Mouse (Mus musculus): Measurements from ENCODE around the gene Mbd6.

Mbd6 gene

DNA sequence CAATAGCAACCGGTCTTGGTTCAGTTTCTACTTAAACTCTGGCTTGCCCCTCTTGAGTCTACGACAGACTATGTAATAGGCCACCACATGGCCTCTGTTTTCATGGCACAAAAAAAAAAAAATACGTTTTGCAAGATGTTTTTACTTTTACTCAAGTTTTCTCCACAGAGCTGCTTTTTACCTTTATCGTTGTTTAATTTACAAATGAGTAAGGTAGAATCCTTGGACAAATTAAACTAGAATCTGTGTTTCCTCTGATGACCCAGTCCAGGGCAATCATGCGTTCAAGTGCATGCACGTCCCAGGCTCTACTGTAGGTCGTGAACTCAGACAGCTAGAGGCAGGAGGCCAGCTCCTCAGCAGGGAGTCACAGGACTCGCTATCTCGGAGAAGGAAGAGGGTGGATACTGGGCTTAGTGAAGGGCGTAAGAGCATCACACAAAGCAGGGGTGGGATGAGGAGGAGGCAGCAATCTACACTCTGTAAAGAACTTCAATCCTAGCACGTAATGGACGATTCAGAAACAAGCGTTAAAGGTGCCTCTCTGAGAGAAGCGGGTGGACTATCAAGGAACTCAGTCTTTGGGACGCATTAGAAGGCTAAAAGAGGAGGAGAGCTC, 864 bp upstream of the Mbd6 start:
- in situ Hi-C loops (cut with MboI; ENCODE audit: low sequenced_read_pairs), result no loop called here

DNA sequence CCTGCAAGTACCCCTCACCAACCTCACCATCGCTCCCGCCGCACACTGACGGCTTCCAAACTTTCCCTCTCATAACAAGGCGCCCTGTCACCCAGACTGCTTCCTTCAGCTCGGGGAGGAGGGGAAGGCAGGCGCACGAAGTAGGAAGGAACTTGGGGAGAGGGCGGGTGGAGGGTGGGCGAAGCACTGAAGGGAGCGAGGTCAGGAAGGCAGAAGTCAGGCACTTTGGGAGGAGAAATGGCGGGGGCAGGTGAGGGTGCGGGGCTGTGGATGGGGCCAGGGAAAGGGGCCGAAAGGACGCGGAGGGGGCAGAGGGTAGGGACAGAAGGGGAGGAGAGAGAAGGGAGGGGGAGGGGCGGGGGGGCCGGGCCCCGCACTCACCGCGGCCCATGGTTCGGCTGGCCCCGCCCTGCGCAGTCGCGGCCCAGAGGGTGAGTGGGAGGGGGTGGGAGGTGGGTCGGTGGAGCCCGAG, 454 bp downstream of the Mbd6 start:
- in situ Hi-C loops (cut with MboI; ENCODE audit: low sequenced_read_pairs), result no loop called here

DNA sequence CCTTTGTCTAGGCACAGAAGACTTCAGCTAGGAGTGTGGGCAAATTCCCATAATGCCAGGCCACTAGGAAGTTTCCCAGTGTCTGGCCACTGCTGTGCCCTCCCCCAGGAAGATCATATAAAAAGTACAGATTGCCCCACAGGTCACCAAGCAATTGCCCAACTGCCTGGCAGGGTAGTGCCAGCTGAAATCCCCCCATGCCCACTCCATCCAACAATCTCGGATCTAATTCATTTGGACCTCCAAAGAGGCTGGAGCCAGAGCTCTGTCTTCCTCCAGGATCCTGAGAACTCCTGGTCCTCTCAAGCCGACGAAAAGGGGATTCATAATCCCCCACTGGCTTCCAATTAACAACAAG, 903 bp downstream of the Mbd6 start:
- in situ Hi-C loops (cut with MboI; ENCODE audit: low sequenced_read_pairs), result no loop called here

DNA sequence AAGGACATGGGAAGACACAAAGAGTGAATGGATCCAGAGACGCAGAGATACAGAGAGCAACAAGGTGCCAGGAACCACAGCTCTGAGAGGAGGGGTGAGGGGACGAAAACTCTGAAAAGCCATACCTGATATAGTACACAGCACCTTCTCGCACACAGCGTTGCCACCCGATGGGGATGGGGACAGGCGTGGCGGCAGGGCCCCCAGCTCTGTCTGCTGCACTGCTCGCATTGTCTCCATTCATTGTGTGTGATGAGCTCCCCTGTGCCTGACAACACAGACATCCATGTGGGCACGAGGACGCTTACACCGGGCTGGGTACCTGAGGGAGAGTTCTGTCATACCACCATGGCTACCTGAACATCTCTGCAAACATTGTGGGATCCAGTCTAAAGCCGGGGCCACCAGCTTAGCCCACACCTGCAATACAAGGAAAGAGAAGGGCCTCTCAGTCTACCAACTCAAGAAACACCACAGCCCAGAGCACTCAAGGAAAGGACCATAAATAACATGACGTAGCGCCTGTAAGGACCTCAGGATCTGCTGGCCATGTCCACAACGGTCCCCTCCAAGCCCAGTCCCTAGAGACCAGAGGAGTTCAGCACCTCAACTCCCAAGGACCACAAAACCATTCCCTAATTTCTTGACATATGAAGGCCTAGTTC, 1.4 kb downstream of the Mbd6 start:
- in situ Hi-C loops (cut with MboI; ENCODE audit: low sequenced_read_pairs), result no loop called here

DNA sequence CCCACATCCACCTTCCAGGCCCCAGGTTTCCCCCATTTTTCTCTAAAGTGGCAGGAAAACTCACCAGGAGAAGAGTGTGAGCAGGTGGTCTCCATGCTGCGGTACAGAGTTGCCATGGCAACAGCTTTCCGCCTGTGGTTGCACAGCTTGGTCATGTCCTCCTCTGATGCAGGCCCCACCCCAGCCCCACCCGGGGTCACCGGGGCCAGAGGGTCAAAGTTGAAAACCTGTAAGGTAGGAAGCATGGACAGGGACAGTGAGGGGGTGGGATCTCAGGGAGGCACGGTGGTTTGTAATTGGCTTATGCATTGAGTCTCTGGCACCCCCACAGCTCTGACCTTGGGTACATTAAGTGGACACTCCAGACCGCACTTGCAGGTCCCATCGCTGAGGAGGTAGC, 2.1 kb downstream of the Mbd6 start:
- in situ Hi-C loops (cut with MboI; ENCODE audit: low sequenced_read_pairs), result no loop called here

DNA sequence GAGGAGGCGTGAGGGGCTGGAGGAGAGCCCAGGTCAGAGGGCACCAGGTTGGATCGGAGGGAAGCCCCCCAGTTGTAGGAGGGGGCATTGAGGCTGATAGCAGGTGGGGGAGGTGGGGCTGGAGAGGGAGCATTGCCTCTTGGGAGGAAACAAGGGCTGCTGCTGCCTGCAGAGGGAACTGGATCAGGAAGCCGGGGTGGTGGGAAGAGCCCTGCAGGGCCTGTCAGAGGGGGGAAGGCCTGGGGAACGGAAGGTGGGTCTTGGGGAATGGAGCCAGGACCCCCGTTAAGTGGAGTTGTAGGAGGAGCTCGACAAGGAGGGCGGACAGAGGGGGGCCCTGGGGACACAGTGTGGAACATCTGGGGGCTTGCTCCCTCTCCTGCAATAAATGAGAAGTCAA, 2.6 kb downstream of the Mbd6 start:
- in situ Hi-C loops (cut with MboI; ENCODE audit: low sequenced_read_pairs), result no loop called here

DNA sequence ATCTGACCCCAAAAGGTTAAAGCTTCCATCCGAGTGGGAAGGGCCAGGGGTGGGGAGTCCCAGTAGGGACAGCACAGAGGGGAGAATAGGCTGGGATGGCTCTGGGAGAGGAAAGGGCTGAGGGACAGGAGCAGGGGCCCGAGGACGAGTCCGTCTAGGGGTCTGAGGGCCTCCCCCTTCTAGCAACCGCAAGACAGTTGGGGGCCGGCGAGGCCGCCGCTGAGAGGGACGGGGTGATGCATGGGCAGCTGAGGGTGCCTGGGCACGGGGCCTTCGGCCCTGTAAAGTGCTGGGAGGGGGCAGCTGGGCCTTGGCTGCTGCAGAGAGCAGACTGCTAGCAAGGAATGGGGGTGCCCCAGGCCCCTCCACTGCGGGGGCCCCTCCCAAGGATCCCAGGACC, 3.2 kb downstream of the Mbd6 start:
- in situ Hi-C loops (cut with MboI; ENCODE audit: low sequenced_read_pairs), result no loop called here

DNA sequence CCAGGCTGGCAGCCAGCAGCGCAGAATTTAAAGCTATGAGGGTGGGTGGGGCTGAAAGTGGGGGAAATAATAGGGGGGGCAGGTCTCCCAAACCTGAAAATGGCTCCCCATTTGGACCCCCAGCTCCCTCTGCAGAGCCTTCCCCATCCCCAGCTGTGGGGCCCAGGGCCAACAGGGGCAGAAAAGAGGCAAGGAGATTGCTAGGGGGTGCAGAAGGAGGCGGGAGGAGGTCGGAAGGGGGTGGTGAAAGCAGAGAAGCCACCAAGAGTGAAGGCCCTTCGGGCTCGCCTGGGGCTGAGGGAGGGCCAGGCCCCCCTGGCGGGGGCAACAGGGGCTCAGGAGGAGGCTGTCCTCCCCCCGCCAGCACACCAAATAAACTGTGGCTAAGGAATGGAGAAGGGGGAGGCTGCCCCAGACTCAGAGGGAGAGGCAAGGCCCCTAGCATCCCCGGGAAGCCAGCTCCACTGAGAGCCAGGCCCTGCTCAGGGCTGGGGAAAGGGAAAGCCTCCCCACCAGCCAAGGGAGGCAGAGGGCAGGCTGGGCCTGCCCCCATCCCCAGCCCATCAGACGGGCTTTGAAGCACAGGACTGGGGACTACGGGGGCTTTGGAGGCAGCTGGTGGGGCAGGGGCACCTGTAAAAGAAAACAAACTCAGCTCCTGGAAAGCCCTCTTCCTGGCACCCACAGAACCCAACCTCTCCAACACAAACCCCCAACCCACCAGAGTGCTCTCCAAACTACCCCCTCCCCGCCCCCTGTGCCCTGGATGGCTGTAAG, 3.9 kb downstream of the Mbd6 start:
- in situ Hi-C loops (cut with MboI; ENCODE audit: low sequenced_read_pairs), result no loop called here

DNA sequence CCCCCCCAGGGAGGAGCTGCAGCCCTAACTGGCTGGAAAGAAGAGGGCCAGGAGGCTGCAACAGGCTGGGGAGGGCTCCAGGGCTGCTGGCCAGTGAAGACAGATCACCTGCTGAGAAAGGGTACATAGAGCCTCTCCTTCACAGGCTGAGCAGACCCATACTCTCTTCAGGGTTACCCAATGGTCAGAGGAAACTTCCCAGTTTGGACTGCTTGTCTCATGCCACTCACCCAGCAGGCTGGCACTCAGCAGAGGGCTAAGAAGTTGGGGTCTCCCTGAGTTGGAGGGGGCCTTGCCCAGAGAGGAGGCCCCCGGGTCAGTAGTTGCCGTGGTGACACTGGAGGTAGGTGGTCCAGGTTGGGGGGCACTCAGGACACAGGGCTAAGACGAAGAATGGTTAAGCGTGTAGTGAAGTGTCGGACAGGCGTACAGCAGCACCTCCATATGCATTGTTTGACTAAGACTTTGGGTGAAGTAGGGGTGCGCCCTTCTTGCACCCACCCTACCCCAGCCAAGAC, 4.7 kb downstream of the Mbd6 start:
- in situ Hi-C loops (cut with MboI; ENCODE audit: low sequenced_read_pairs), result no loop called here

DNA sequence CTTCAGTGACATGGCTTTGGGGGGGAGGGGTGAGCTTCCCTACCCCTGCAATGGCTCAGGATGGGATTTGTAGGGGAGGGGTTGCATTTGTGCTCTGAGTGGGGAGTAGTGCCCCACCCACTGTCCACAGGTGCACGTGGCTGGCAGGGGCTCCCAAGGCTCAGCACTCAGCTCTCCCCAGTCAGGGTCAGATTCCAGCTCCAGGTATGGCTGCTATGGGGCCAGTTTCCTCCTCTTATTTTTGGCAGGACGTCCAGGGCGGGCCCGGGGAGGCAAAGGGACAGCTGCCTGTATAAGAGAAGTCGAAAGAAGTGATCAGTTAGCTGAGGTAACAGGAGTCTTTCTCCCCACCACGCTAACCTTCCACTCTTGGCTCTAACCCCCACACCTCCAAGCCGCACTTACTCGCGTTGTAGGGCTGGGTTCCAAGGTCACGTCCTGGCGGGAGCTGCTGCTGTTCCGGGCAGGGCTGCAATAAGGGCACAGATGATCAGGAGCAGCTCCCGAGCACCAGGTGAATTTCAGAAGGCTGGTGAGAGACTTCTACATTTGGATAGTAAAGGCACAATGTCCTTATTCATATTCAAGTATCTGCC, 6.1 kb downstream of the Mbd6 start:
- in situ Hi-C loops (cut with MboI; ENCODE audit: low sequenced_read_pairs), result no loop called here

DNA sequence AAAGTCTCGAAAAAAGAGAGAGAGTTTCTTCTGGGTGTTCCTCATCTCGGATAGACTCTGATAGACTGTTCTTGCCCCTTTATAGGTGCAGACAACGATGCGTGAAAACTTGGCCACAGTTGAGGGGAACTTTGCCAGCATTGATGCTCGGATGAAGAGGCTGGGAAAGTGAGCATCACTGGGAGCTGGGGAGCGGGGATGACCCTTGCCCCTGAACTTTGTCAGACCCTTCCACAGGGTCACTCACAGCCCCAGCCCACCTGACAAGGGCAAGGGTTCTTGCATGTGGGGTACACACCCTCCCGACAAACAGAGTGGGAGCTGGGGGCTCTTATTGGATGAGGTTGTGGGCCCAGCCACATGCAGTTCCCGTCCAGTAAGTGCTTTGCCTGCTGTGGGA, 7.5 kb downstream of the Mbd6 start:
- in situ Hi-C loops (cut with MboI; ENCODE audit: low sequenced_read_pairs), result no loop called here

DNA sequence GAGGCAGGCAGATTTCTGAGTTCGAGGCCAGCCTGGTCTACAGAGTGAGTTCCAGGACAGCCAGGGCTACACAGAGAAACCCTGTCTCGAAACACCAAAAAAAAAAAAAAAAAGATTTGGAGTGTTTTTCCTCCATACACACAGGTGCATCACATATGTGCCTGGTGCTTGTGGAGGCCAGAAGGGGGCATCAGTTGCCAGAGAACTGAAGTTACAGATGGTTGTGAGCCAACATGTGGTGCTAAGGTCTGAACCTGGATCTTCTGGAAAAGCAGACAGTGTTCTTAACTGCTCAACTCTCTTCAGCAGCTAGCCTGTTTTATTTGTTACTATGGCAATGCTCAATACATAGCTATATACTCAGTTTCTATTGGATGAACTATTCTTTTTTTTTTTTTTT, 9.1 kb downstream of the Mbd6 start:
- in situ Hi-C loops (cut with MboI; ENCODE audit: low sequenced_read_pairs), result no loop called here

DNA sequence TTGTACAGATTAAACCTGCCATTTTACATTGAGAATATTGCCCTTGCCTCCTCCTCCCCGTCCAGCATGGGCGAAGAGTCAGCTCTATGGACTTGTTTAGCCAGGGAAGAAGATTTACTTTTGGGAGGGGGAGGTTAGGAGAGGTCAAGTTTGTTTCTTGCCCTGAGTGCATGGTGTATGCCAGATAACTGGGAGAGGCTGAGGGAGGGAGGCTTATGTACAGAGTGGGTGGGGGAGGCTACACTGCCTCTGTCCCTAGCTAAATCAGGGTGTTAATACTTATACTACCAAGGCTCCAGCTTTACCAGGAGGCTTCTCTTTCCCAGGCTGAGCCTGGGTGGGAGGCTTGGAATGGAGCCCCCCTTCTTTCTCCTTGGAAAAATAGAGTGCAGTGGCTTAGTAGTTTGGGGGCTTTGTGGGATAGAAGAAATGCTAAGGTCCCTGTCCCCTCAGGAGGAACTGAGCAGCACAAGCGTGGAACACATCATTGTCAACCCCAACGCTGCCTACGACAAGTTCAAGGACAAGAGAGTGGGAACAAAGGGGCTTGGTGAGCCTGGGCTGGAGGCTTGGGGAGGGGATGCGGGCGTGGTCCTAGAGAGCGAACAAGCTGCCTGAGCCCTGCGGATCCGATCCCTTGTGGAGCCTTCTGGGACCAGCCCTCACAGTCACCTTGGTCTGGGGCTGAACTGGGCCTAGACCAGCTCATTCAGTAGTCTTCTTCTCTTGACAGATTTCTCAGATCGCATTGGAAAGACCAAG, 14.4 kb downstream of the Mbd6 start:
- in situ Hi-C loops (cut with MboI; ENCODE audit: low sequenced_read_pairs), result no loop called here

DNA sequence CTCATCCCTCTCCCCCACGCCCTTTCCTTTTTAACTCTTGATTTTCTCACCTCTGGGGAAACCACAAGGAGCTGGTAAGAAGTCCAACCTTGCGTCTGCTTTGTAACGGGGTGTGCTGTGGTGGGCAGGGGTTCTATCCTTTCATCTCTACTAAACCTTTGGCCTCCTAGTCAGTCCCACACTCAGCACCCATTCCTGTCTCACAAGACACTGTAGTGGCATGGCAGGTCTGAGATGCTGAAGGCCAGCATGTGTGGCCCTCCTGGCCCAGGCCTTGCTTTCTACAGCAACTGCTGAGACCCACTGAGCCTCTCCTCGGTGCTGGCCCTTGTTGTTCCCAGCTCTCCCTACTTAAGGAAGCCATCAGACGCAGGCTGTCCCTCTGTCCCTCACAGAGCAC, 16.4 kb downstream of the Mbd6 start:
- in situ Hi-C loops (cut with MboI; ENCODE audit: low sequenced_read_pairs), result no loop called here

DNA sequence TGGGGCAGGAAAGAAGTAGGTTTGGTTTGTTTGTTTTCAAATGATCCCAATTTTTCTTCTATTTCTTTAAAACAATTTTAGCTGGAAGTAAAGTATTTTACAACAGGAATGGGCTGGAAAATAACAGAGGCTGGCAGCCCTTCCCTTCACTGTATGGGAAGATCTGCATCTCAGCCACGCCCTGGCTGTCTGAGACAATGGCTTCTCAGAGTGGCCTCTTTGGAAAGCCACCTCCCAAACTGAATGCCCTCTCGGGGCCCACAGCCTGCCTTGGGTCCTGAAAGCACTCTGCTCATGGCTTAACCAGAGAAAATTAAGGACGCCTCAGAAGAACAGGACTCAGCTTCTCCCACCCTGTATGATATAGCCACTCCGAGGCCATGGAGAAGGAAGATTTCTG, 18.9 kb downstream of the Mbd6 start:
- in situ Hi-C loops (cut with MboI; ENCODE audit: low sequenced_read_pairs), result no loop called here

DNA sequence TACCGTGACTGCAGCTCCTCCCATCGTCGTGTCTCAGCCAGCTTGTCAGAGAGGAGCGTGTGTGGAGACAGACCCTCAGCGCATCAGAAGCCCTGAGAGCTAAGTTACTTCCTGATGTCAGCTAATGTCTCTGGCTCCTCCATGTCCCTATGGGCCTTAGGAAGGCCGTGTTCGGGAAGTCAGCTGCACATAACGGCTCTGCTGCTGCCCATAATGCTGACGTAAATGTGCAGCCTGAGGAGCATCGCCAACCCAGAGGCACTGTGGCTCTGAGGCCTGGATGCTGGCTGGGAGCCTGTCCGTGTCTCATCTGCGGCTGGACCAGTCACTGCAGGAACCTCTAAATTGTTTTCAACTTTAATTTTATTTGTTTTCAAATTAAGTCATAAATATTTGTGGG, 19.8 kb downstream of the Mbd6 start:
- in situ Hi-C loops (cut with MboI; ENCODE audit: low sequenced_read_pairs), result no loop called here

DNA sequence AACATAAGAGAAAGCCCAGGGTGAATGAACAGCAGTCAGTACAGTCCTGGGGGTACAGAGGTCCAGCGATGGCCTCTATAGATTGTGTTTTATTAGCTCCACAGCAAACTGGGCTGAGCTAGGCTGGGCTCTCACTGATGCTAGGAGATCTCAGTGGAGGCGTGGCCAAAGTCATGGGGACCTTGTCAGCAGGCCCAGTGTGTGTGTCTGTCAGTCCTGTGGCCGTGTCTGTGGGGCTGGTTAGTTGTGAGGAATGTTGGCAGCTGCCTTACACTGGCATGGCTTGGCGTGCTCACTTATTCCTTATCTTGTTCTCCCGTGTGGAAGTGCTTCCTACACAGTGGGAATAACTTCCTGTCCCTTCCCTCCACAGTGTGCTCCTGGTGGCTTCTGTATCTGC, 20.4 kb downstream of the Mbd6 start:
- in situ Hi-C loops (cut with MboI; ENCODE audit: low sequenced_read_pairs), result no loop called here

DNA sequence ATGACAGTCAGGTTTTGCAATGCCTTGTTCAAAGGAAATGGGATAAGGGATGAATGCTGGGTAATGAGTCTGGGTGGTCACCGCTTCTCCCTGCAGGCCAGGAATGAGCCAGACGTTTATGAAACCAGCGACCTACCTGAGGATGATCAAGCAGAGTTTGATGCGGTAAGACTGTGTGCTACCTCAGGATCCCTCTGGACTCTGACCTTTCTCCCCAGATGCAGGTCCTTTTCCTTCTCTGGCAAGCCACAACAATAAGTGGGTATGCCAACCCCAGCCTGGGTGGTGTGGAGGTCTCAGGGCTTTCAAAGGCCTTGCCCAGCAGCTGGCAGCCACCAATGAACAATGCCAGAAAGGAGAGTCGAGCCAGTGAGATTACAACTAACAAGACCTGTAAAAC, 21.5 kb downstream of the Mbd6 start:
- in situ Hi-C loops (cut with MboI; ENCODE audit: low sequenced_read_pairs), result no loop called here

DNA sequence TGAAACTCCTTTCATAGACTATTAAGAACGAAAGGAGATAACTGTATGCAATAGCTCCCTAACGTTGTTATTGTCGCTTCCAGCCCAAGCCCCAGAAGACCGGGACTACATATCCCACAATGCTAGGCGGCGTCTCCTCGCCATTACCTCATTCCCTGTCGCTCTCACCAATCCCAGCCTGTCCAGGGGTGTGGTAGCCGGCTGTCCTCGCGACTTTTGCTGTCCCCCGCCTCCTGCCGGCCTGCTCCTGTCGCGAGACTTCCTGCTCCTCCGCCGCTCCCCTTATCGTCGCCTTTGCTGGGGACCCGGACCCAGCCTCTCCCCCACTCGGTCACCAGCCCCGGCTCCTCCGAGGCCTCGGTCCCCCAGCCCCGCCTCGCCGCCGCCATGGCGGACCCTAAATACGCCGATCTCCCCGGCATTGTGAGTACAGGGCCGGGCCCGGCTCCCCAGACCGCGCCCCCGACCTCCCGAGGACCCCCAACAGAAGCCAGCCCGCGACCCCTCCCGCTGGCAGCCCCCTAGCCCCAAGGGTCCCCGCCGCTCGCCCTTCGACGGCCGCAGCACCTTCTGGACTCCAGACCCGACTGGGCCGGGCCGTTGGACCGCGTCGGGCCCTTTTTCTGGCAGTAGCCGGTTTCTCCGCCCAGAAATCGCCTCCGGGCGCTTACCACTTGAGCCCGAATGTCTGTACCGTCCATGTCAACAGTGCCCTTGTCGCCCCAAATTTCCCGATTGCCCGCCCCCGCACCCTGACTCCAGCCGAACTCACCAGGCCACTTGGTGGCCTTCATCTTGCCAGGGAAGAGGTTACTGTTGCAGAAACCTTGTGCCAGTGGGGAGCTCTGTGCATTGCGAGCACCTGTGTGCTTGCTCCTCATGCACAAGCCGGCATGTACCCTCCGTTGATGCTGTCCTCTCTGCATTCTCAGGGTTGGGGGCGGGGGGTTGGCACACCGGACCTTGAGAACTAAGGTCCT, 22.4 kb downstream of the Mbd6 start, which contains the start of gene Dctn2:
Gene Dctn2, plus strand, starts transcription at position 257 of the 980 bp plus-strand sequence.
- in situ Hi-C loops (cut with MboI; ENCODE audit: low sequenced_read_pairs), result no loop called here

DNA sequence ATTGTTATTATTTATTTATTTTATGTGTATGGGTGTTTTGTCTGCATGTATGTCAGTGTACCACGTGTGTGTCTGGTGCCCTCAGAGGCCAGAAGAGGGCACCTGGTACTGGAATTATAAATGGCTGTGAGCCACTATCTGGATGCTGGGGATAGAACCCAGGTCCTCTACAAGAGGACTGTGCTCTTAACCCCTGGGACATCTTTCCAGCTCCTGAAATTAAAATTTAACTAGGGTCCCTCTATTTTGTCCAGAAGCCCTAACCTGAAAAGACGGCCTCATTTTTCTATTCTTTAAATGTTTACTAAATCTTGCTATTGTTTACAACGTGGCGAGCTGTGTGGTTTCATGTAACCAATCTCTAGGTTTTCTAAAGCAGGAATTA, 23.1 kb downstream of the Mbd6 start:
- in situ Hi-C loops (cut with MboI; ENCODE audit: low sequenced_read_pairs), result no loop called here
